Mouse (Mus musculus) heart, postnatal 4 days (tissue): ENCODE data around the gene Dnah17. TPM values are rescaled to one million over a fixed set of nuclear protein-coding genes. Genes with fewer than 3 reads are reported as not detected.

ENCODE experiments used
- DNase-seq: peaks from one replicate; pipeline ENCODE4 v3.0.0; 2021
- total RNA-seq, 2 experiments: library from RNA; stranded (reverse); gene quantifications; 2 replicates each; pipeline ENCODE4 v1.2.3; 2021

Dnah17 gene
- total RNA-seq, 2 experiments from 2014 or later: 0.05 TPM

DNA sequence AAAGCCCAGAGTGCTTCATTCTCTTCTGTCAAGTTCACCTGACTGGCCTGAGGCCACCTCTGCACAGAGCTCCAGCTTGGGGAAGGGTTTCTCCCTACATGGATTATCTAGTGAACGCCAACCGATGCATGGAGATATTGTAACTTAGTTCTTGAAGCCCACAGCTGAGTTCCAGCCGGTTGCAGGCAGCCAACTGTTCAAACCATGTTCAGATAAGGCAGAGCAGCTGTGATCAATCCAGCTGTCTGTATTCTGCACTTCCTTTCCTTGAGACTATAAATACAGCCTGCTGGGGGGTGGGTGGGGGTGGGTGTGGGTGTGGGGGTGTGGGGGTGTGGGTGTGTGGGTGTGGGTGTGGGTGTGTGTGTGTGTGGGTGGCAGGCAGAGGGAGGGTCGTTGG lies 45.3 kb downstream of the Dnah17 start:
- DNase-seq: no peak

DNA sequence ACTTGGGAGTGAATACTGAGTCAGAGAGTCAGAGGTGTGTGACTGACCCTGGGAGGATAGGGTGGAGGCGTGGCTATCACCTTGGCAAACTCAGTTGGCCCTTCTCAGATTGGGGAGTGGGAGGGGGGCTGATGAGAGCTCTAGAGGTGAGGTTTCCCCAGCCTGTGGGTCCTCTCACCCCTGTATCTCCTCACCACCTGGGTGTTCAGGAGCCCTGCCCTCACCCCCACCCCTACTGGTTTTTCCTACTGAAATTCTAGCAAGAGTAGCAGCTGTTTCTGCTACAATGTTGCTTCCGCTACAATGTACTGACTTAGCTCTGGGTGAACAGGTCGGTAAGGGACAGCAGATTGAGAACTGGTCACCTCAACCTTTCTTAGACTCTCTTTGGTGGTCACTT lies 46.2 kb downstream of the Dnah17 start:
- DNase-seq: no peak

DNA sequence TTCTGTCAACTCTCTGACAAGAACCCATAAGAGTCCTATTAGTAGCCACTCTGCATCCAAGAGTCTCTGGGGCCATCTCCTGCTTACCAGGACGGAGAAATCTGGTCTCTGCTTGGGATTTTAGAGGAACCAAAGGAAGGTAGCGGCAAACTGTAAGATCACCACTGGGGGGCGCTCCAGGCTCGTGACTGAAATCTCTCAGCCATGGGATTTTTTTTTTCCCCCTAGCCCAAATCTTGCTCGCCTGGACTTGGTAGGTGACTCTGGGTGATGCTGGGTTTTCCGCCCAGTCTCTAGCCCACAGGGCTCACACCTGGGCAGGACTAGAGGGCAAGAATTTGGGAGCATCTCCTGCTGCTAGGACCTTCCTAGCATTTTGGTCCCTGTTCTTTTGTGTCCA lies 46.6 kb downstream of the Dnah17 start:
- DNase-seq: peak; percentile 86

DNA sequence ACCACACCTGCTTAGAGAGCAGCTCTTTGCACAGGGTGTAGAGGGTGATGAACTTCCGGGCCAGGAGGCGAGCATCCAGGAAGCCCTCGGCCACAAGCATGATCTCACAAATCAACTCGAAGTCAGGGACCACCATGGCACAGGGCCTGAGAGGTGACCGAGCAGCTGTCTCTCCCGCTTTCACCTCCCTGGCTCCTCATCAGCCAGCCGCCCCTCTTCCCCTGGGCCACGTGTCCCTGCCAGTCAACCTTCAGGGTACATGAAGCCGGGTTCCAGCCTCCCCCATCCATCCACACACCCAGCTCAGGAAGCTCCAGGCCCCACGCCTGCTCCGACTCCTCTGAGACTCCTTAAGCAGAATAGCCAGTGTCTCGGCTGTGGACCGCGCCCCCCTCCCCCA lies 48.1 kb downstream of the Dnah17 start:
- no peak for DNase-seq

DNA sequence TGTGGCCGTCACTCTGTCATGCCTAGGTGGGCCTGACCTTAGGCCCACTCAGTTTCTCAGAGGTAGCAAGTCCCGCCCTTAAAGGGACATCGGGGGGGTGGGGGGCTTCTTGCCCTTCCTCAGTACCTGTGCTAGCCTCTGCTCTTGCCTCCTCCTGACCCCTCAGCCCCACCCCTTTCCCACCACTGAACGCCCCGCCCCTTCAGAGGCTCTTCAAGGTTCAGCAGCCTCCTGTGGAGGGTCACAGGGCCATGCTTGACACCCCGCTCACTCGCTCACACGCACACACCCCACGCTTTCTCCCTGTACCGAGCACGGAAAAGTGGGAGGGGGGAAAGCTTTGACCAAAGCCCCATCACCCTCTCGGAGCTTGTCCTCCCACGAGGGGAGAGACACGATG lies 50.7 kb downstream of the Dnah17 start:
- no peak for DNase-seq

DNA sequence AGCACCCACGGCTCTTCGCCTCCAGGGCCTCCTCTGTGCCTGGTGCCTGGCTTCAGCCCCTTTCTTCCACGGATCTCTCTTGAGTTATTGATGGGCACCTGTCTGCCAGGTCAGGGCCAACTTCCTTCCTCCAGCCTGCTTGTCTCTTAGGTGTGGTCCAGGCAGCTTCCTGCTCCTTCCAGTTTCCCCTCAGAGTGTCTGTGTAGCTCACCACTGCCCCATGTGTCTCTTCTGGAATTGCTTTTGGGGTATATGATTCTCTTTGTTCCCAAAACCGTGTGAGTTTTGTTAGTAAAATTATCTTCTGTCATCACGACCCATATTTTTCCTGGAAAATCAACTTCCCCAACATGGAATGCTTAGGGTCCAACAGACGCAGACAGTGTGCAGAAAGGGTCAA lies 53.5 kb downstream of the Dnah17 start:
- no peak for DNase-seq

DNA sequence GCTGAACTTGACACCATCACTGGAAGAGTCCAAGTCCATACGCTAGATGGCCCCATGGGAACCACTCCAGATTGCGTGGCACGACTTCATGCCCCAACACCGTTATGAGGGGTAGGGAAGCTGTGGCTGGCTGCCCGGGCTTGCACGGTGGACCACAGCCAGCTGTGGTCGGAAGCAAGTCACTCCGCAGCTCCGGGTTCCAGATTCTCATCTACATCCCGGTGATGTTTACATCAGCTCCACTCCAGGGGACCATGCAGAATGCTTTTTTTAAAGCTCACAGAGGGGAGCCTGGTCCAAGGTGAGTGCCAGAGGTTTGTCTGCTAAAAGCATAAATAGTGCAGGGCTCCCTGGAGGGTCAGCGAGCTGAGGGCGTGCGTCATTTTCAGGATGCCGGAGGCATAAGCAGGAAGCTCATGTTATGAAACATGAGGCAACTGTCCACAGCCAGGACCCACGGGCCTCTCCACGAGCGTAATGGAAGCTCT lies 55.4 kb downstream of the Dnah17 start:
- peak; percentile 51 for DNase-seq

DNA sequence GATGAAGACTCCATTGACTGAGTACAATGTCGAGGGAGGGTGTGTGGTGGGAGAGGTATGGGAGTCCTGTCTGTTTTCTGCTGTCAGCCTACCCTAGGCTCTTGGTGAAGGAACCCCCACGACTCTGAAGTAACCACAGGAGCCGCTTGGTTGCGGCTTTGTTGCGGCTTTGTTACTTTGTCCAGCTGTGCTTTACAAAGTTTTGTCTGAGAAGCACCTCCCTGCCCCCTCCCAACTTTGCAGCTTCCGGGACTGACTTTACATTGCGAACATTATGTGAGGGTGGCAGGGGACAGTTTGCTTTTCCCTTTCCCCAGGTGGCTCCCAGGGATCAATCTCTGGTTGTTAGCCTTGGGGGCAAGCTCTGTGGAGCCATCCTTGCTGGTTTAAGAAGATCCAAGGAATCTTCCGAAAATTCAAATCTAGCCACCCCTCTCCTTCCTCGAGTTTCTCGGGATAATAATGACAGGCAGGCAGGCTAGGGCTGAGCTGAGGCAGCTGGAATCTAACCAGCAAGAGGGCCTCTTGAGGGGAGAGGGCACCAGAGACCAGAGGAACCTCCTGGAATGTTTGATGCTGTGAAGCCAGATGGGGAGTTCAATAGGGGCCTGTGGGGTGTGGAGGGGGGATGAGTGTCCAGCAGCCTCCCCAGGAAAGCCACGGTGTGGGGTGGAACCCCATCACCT lies 59.1 kb downstream of the Dnah17 start:
- no peak for DNase-seq

DNA sequence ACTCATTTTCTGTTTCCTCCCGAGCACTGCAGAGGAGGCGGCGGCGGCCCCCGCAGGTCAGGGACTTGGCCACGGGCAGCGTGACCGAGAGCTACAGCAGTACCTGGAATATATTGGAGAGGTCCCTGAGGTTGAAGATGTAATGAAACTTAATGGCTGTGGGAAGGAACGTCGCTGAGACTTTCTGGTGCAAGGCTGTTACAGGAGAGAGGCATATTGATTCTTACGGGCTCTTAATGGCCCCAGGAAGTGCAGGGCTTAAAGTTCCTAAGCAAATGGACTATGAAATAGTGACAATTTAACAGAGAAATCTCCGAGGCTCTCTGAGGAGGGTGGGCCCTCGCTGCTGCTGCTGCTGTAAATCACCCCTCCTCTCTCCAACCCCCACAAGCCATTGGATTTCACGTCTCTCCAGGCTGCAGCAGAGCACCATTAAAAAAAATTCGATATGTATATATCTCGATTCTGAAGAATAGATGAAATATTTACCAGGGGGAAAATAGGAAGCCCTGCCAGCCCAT lies 61.6 kb downstream of the Dnah17 start:
- DNase-seq: no peak

DNA sequence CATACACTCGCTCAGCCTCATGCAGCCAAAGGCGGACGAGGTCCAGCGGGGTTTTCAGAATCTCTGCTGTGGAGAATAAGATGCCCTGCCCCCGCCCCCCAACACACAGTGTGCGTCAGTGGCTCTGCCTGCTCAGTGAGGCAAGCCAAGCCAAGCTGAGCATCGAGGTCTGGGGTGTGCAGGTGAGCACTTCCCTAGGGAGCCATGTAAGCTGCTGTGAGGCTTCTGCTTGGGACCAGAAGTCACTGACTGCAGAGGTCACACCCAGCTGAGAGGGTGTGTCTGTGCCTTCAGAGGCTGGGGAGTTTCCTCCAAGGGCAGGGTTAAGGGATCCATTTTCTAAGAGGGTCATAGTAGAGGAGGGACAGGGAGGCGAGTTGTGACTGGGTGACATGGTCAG lies 62.8 kb downstream of the Dnah17 start:
- no peak for DNase-seq

DNA sequence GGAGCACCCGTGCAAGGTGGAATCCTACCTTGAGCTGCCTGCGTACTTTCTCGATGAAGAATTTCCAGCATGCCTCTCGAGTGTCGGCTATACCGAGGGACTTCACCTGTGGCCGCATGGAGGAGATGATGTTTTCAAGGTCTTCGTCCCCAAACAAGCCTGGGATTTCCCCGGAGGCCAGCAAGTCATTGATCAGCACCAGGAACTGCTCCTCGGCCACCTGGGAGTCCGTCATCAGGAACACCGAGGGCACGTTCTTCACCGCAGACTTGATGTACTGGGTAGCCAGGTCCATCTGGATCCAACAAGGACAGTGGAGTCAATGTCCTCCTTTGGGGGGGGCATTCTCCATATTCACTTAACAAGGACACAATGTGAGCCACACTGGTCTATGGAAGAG lies 70.4 kb downstream of the Dnah17 start:
- DNase-seq: no peak

DNA sequence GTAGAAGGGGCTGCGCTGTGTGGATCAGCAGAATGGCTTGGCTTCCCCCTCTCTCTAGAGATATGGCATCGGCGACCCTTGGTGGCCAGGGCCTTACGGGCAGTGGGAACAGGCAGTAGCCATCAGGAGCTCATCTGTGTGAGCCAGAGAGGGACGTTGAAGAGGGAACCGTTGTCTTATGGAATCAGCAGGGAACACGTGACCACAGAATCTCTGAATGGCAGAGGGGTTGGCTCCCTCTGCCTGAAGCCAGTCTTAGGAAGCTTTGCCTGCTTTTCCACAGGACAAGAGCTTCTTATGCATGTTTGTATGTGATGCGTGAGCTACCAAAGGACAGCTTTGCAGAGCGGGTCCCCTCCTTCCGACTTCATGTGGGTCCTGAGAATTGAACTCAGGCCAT lies 71.6 kb downstream of the Dnah17 start:
- DNase-seq: no peak

DNA sequence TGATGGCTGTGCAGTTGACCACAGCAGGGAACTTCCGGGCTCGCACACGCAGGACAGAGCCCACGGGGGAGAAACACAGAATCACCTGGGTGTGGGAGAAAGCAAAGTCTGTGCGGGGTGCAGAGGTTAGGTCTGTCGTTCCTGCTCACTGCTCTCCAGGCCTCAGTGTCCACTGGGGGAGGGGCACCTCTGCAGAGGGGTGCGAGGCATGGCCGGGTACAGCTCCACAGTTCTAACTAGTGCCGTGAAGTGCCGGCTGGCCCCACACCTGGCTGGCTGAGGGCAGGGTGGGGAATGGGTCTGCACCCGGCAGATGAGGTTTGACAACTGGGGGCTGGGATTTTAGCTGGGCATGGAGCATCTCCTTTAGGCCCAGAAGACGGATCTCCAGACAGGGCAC lies 72.1 kb downstream of the Dnah17 start:
- no peak for DNase-seq

DNA sequence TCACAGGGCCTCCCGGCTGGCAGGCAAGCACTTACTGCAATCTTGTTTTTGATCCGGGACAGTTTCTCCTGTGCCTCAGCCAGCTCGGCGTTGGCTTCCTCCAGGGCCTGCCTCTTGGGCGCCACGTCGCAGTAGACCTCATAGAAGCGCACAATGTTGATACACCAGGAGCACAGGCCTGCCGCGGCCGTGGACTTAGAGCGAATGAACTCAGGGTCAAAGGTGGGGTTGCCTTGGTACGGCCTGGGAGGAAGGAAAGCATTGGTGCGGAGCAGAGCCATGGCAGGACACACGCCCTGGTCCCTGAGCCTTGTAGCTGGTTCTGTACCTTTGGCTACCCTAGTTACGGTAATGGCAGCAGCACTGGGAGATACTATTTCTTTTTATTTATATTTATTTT lies 80.3 kb downstream of the Dnah17 start:
- DNase-seq: no peak

DNA sequence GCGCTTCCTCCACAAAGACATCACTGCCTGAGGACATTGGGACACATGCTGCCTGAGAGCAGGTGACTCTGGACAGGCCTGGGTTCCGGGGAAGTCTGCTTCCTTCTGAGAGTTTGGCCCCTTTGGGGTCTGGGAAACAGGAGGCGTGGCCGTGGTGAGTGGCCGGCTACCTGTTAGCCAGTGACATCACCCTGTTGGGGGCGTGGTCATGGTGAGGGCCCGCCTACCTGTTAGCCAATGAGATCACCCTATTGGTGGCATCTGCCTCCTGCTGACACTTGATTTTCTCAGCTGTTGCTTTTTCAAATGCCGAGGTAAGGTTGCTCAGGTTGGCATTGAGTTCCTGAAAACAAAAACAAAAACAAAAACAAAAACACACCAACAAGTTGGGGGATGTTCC lies 80.8 kb downstream of the Dnah17 start:
- DNase-seq: no peak

DNA sequence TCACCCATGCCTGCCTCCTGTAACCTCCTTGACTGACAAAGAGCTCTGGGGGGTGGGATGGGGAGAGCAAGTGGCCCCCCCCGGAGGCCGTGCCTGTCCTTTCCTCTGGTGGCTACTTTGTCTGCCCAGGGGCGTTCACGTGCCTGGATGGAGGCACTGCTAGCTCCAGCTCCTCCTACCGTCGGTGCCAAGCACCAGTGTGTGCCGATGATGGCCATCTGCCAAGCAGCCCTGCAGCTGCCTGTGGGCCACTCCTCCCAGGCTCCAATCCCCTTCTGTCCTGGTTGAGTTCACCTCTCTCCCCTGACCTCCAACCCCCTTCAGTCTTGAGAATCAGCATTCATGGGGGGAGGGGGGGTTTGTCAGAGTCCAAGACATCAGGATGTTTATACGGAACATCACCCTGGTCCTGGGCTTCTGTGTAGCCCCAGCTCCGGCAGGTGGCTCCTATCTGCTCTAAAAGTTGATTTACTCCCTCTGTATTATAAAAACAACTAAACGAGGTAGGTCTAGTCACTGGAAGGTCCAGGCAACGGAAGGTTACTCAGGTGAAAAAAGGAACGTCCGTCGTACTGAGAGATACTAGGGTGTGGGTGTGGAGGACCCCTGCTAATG lies 87.0 kb downstream of the Dnah17 start:
- peak; percentile 81 for DNase-seq

DNA sequence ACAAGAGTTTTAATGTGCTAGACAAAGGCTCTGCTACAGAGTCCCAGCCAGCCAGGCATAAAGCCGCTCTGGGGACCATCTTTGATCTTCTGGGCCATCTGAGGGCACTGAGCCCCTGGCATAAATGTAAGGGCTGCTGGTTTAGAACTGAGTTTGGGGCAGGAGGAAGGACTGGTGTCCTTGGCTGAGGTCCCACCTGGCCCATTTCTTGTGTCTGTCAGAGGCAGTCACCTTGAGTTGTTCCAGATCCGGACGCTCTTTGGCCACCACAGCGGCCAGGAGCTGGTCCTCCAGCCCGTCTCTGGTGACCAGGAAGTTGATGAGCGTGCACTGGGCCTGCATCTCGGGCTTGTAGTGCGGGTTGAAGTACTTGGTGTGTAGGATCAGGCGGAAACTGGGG lies 87.6 kb downstream of the Dnah17 start:
- no peak for DNase-seq

DNA sequence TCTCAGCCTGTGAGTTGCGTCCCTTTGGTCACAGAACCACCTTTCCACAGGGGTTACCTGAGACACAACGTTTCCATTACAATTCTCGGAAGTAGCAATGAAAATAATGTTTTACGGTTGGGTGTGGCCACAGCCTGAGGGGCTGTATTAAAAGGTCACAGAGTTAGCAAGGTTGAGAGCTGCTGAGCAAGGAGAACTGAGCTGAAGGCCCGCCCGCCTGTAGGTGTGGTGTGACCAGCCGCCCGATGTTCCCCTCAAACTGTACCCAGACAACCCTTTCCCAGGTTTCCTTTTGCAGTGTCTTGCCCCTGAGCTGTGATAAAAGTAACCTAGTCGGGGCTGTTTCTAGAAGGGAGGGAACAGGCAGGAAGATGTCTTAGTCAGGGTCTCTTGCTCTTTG lies 95.4 kb downstream of the Dnah17 start:
- DNase-seq: no peak

DNA sequence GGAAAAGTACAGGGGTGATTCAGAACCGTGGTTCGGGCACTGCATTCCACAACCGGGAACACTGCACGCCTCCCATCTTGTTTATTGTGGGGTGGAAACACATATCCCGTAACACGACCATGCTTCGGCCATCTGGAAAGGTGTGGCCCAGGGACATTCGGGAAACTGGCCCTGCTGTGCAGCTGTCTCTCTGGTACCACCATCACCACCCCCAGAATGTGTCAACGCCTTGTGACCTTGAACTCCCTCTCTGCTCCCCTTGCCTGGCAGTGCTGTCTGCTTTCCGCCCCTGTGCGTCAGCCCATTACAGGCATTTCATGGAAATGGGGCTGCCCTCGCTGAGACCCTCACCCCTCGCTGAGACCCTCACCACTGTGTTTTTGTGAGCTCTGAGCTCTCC lies 96.0 kb downstream of the Dnah17 start:
- no peak for DNase-seq

DNA sequence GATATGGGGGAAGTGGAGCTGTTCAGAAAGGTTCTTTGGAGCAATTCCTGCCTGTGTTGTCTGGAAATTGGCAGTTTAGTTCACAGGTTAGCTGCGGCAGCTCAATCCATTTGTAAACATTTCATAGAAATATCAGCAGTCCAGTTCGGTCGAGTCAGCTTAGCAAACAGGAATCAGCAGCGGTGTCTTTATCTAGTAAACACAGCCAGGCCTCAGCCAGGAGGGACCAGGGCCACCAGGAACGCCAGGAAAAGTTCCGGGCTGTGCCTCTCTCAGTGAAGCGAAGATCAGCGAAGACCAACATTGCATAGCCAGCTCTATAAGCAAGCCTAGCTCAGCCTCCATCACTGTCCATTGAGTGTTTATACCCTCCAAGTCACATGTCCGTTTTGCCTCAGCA lies 99.3 kb downstream of the Dnah17 start:
- DNase-seq: no peak

DNA sequence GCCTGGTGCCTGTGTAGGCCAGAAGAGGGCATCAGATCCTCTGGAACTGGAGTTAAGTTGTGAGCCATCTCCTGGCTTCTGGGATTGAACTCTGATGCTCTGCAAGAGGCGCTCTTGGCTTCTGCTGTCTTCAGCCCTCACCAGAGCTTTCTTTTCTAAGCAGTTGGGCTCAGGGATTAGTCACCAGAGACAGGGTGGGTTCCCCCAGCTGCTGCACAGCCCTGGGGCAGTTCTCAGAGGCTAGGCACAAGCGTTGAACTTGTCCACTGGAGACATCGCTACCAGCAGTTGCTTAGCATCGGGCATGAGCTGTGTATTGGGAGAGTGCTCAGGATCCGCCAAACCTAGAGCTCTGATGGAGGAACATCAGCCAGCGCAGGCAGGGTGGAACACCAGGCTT lies 101.3 kb downstream of the Dnah17 start:
- no peak for DNase-seq

DNA sequence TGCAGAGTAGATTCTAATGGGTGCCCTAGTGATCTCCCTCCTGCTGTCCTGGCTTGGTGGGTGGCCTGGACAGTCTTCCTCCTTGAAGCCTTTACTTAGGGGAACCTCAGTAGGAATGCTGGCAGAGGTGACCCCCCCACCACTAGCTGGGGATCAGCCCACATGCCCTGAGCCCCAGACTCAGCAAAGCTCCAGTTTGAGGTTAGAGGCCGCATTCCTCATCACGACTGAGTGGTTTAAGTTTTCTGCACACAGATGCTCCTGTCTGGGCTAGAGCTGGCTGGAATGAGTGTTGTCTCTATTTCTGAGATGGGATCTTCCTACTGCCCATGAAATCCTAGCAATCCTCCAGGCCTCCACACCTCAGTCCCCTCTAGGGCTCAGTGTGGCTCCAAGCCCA lies 106.3 kb downstream of the Dnah17 start:
- DNase-seq: no peak

DNA sequence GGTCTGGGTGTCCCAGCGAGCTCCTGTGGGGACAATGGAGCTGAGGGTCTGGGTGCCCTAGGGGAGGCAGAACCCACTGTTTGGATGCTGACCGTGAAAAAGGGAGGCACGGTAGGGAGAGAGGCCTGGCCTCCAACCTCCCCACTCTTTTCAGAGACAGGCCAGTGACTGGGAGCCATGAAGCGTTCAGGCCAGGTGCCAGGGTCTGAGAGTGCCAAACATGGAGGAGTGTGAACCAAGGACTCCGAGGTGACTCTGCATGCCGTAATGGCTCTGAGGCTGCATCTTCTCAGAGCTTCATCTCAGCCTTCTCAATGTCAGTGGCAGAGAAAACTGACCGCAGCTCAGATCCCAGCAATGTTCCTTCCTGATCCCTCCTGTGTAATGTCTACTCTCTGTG lies 107.0 kb downstream of the Dnah17 start:
- no peak for DNase-seq

DNA sequence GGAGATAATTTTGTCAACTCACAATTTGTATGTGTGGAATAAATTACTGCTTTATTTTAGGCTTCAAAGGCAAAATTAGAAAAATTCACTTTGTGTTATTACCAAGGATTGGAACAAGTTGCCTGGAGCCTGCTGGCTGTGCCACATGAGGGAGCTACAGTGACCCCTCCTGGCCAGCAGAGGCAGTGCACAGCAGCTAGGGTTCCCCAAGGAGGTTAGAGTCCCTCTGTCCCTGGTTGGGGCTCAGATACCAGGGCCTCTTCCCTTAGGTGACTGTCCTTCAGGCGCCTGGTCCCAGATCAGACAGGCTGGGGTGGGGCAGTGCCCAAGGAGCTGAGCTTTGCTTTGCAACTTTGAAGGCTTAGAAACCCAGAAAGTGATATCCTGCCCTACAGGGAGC lies 108.6 kb downstream of the Dnah17 start:
- peak; percentile 84 for DNase-seq
